Mouse (Mus musculus) stomach, postnatal 0 days (tissue): ENCODE results near the gene Prkce.

Source experiments
- CTCF ChIP-seq: IDR thresholded peaks from 2 replicates; pipeline ENCODE4 v1.5.1; 2016; ENCODE audit warnings: antibody characterized with exemption, low read depth, mild to moderate bottlenecking, moderate library complexity
- EP300 ChIP-seq: optimal IDR thresholded peaks from 2 replicates; pipeline ENCODE3; 2016; ENCODE audit warnings: antibody characterized with exemption

- TF ChIP-seq CTCF (no peak), EP300 (no peak)
These were observed 225.6 kb downstream of the Prkce start for GRCm38 (mm10) chr17:86393191-86393590.
